Mouse (Mus musculus): ENCODE data around the gene Csk.

Csk gene

DNA sequence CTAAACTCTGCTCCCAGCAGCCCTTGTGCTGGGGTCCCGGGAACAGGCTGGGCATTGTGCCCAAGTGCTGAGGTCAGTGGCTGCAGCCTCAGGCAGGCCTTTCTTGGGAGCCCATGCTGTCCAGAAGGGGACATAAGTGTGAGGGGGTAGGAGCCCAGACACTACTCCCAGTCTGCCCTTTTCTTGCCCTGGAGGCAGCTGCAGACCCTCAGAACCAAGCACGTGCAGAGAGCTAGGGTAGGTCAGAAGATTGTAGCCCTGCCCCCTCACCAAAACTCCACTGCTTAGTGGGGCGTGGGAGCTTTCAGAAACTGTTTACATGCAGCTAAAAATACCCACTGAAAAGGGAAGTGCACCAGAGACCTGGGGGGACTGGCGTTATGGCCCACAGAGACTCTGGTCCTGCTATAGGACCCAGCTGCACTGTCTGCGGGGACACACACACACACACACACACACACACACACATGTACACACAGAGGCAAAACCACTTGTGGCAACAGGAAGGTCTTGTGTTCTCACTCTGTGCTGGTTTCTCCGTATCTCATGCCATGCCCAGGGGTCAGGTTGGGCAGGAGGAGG lies 15.6 kb downstream of the Csk start:
- peak; percentile 36 for DNase-seq (ENCODE audit: low spot score)

DNA sequence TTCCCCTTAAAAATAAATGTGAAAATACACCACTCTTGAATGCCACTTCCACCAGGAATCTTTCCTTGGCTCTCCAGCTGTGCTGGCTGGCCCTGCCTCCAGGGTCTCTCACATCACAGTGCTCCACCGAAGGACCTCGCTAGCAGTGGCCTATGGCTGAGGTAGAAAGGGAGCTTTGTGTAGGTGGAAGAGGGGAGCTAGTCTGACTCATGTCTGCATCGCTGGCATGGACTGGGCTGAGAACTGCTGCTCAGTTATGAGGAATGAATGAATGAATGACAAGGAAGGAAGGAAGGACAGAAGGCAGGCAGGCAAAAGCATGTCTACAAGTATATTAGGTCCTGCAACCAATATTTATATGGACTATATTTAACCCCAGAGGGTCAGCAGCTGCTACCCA lies 16.2 kb downstream of the Csk start:
- DNase-seq (ENCODE audit: low spot score), result no peak

DNA sequence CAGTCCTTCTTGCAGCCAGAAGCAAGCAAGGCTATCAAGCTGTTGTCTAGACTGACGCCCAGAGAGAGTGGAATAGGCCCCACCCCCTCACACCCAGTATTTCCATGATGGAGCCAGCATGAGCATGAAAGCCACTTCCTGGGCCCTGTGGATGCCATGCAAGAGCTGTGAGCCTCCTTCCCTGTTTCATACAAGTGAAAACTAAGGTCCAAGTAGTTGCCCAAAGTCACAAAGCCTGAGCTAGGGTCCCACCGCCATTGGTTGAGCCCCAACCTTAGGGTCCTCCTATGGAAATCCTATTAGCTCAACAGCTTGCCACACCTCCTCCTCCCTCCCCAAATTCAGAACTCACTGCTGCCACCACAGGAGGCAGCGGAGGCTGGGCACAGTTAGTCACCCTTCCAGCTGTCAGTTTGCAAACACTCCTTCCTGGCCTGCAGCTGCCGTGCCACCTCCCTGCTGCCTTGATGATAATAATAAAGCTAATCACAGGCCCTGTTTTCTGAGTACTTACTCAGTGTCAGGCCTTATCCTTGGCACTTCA lies 19.9 kb downstream of the Csk start:
- no peak for DNase-seq (ENCODE audit: low spot score)

DNA sequence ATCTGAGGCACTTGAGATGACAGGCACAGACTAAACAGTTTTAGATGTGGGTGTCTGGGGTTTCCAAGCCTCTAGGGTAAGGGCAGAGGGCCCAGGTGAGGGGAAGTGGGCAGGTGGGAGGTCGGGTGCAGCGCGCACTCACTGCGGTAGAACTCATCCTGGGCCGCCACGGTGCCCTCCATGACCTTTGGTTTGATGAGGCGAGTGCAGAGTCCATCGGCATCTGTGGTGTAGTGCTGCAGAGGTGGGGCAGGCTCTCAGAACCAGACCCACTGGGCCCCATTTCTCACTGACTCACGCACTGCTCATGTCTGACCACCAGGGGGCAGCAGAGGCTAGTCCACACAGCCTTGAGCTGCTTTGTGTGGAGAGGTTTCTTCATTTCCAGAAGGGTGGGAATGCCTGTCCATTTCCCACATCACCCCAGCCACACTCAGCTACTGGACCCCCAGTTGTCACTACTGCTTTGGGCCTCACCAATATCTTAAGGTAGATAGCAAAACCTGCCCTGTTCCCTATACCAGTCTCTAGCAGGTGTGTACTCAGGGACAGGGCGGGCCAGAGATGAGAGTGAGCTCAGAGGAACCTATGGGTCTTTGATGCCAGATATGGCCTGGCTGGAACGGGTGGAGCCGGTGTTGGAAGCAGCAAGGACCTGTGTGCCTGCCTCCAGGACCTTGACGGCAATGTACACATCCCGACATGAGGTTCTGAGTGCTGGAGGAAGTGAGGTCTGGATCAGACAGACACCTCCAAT lies 24.1 kb downstream of the Csk start:
- DNase-seq (ENCODE audit: low spot score), result no peak

DNA sequence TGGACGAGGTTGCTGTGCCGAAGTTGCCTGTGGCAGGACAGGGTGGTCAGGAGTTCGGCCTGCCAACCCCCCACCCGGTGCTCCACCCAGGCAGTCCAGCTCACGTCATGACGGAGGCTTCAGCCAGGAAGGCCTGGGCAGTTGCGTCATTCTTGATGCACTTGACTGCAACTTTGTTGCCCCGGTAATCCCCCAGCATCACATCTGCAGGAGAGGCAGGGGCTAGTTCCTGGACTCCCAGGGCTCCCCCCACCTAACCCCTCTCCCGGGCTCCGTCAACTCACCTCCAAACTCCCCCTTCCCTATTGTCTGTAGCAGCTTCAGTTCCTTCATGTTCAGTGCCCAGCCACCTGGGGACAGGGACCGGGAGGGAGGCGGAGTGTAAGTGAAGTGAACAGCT lies 24.7 kb downstream of the Csk start:
- no peak for DNase-seq (ENCODE audit: low spot score)

DNA sequence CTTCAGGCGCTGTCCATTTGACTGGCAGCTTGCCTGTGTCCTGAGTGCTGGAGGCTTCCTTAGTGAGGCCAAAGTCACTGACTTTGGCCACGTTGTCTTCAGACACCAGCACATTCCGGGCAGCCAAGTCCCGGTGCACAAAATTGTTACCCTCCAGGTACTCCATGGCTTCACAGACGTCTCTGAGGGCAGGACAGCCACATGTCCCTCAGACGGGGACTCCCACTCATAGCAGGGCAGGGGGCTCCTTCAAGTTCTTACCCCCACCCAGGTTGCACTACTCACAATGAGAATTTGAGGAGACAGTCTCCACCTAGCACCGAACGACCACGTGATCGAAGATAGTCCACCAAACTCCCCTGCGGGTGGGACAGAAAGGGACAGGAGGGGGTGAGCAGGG lies 25.5 kb downstream of the Csk start:
- no peak for DNase-seq (ENCODE audit: low spot score)

DNA sequence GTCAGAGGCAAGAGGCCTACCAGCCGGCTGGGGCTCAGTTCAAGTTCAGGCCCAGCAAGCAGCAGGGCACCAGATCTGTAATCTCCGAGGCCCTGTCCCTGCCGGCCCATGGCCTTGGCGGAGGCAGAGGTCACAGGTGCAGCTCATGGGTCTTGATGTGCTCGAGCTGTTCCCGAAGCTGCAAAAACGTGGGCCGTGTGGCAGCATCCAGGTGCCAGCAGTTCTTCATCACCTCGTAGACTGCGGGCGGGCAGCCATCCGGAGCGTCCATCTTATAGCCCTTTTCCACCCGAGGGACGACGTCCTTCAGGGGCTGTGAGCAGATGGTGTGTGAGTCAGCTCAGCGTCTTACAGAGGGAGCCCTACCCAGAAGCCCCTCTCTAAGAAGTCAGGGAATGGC lies 26.2 kb downstream of the Csk start:
- no peak for DNase-seq (ENCODE audit: low spot score)

DNA sequence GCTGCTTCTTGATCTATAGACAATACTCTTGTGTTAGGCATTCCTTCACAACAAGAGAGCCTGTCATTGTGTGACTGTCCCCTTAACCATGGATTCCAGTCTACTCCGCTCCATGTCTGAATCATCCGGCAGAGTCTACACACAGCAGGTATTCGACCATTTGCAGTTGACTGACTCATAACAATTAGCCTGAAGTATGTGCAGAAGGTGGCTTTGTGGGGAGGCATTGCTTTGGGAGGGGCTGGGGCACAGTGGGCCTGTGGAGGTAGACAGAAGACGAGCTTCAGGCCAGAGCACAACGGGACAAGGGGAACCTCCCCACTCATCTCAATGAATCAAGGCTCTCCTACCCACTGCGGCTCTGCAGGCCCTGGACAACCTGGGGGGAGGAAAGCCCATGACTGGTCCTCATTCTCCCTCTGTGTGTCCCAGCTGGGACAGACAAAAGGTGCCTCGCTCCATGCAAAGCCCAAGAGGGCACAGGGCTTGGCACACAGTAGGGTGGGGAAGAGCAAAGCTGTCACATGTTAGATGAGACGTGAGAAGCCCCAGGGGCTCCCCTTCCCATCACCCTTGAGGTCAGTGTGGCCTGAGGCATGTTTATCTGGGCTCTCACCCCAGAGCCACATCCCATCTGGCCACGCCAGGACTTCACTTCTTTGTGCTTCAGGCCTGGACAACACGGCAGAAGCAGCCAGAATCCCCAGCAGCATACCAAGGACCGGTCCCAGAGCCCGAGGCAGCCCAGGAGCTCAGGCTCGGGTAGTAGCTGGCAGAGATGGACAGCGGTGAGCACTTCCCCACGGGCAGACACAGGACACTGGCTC lies 27.5 kb downstream of the Csk start:
- no peak for DNase-seq (ENCODE audit: low spot score)

DNA sequence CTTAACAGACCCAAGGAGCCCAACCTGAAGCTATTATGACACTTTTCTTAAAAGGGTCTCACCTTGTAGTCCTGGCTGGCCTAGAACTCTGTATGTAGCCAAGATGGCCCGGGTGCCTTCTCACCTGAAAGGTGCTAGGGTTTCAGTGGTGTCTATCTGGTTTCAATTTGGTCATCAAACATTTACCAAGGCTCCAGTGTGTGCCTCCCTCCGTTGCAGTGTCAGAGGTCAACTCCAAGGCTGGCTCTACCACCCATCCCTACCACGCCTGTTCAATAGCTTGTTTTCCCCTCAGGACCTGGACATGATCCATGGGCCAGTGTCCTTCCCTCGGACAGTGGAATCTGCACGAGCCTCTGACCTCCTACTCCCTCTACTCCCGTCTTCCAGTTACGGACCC lies 29.1 kb downstream of the Csk start:
- DNase-seq (ENCODE audit: low spot score), result no peak

DNA sequence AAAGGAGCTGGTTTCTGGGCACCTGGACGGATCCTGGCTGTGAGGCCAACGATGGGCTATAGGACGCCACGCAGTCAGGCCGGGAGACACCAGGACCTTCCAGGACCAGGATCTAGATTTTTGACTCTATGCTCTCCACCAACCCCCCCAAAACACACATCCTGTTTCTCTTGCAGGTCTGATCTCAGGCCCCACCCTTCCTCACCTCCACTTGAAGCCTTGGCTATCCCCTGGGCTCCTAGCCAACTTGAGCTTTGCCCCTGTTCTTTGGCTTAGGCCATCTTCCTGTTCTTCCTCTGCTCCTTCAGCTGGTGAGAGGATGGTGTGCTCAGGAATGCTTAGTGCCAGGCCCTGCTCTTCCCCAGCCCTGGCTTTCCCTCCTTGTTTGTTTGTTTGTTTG lies 32.8 kb downstream of the Csk start, which contains the start of gene Lman1l:
Gene Lman1l, minus strand, starts transcription at position 101 of the 400 bp plus-strand sequence.
- DNase-seq (ENCODE audit: low spot score), result no peak

DNA sequence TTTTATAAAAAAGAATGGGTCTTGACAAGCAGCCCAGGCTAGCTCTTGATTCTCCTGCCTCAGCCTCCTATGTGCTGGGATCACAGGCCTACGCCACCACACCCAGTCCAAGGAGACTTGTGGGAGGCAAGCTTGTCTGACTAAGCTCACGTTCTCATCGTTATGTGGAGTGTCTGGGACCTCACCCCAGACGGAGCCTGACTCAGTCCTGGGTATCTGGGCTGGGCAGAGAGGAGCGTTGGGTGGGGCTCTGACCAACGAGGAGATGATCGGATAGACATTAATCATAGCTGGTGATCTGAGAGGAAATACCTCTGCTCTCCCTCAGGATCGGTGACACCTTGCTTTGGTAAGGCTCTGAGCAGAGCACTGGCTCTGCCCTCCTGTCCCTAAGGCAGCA lies 34.6 kb downstream of the Csk start:
- DNase-seq (ENCODE audit: low spot score), result no peak

DNA sequence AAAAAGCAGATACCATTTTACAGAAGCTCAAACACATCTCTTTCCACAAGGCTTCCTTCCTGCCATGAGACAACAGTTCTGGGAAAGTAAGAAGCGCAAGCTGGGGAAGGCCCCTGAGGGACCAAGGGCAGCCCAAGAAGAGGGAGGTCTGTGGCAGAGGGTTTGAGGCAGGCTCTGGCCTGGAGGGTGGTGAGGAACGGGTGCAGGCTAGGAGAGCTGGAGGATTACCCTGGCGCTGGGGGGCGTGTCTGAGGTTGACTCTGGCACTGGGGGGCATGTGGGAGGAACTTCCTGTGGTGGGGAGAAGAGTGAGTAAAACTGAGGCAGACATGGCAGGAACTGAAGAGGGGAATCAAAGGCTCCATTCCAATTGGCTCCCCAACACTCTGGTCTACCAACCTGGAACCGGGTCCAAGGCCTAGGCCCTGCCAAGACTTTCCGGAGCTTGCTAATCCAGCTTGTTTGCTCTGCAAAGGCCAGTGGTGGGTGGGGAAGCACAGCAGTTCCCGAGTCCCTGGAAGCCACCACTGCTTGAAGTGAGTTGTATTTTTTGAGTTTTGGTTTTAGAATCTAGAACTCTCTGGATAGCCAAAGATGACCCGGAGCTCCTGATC lies 35.8 kb downstream of the Csk start:
- DNase-seq (ENCODE audit: low spot score), result no peak

DNA sequence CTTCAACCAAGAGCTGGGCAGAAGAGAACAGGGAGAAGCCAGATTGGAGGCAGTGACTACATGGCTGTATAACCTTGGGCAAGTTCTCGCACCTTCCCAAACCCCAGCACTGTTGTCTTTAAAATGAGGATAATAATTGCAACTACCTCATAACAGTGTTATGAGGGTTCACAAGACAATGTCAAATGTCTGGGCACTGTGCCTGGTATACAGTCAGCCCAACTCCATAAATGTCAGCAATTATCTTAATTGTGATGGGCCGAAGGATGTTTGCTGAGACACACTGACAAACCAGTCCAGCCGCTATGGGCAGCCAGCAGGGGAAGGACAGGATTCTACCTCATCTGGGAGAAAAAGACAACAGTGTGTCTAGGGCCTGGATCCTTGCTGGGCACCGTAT lies 38.6 kb downstream of the Csk start:
- DNase-seq (ENCODE audit: low spot score), result no peak

DNA sequence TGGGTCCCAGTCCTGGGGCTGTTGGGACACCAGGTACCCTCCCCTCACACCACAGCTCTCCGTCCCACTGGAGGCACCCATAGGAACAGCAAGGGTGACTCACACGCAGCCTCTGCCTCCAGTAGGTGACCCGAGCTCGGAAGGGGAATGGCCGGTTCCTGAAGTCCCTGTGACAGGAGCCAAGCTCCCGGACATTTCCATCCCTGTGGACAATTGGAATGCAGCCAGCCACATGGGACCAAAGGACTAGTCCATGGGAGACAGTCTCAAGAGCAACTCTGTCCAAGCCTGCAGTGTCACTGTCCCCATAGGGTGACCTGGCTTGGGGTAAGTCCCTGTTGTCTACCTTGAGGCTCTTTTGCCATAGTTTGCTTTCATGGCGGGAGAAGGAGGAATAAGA lies 39.5 kb downstream of the Csk start:
- DNase-seq (ENCODE audit: low spot score), result no peak

DNA sequence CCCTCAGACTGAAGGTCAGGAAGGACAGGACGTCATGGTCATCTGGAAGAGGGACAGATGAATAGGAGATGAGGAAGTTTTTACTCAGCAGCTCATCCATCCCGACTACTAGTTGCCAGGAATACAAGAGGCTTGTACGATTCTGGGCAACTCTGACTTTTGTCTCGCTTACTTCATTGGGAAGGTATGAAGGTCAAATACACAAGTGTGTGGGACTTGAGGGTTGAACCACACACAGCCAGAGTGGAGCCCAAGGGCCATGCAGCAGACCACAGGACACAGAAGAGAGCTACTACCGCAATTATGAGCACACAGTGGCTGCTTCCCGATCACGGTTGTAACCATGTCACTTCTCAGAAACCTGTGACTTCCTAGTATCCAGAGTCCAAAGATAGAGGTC lies 40.8 kb downstream of the Csk start:
- no peak for DNase-seq (ENCODE audit: low spot score)

DNA sequence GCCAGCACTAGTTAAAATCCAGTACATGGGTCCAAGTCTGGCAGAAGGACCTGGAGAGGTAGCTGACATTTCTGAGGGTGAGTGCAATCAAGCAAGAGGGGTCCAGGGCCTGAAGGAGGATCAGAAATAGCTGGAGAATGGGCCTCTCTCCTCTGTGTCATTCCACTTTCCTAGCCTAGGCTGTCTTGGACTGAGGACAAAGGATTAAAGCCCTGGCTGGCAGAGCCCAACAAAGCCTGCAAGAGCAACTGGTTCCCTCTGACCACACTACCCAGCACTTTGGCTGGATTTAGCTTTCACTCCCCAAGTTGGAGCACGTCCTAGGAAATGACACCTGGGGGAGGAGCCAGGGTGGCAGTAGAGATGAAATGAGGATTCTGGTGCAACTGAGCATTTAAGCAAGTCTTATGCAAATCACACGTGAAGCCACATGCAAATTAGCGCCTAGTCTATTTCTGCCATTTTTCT lies 43.0 kb downstream of the Csk start:
- DNase-seq (ENCODE audit: low spot score), result no peak

DNA sequence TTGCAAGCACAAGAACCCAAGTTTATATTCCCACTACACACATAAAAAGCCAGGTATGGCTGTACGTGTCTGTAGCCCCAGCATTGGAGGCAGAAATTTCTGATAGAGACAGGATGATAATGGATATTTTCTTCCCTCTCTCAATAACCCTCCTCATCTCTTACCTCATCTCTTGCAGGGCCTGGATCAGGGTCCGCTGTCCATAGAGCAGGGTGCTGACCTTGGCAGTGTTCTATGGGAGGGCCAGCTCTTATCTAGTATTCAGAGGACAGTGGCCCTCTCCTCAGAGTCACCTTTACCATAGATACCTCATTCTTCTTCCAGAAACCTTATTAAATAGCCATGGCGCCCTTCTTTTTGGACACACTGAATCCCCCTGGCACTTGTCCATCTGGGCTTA lies 43.6 kb downstream of the Csk start:
- DNase-seq (ENCODE audit: low spot score), result no peak

DNA sequence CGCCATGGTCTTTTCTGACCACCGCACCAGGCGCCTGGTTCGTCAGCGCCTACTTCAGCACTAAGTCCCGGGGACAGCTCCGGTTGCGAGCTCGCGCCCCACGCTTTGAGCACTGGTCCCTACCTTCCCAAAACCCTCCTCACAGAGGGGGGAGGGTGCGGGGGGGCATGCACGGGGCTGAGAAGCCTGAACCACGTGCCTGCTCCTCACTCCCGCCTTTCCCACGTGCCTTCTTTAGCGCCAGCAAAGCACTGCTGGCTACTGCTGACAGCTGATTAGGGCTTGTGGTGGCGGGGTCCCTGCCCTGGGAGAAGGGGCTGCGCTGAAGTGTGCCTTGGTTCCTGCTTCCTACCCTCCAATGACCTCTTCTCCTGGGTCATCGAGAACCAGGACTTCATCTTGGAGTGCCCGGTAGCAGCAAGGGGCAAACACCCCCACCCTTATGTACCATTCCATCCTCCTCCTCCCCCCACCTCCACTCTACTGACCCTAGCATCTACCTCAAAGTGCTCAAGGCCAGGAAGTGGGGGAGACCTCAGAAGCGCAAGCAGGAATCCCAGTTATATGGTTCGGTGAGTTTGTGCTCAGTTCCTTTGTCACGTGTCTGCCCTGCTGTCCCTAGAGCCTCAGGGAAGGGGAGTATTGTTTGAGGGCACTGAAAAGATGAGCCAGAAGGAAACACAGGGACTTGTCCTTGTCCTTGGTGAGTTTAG lies 47.1 kb downstream of the Csk start, which contains the start of gene Cplx3:
Gene Cplx3, minus strand, starts transcription at position 143 of the 713 bp plus-strand sequence.
- peak; percentile 23 for DNase-seq (ENCODE audit: low spot score)

DNA sequence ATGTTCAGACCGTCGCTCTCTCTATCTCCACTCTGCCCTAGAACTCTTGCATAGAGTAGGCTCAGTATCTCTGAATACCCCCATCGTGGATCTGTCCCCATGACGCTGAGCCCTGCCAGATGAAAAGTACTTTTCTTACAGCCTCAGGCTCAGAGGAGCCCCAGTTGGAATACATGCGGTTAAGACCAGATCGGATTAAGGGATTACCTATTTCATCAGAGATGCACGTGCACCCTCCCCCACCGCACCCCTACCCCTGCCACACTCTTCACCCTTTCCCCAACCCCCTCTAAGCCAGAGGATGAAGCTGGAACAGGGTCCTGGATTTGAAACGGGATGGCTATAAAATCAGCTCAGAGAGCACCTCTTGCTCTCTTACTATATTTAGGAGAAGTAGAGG lies 47.9 kb downstream of the Csk start:
- DNase-seq (ENCODE audit: low spot score), result no peak

DNA sequence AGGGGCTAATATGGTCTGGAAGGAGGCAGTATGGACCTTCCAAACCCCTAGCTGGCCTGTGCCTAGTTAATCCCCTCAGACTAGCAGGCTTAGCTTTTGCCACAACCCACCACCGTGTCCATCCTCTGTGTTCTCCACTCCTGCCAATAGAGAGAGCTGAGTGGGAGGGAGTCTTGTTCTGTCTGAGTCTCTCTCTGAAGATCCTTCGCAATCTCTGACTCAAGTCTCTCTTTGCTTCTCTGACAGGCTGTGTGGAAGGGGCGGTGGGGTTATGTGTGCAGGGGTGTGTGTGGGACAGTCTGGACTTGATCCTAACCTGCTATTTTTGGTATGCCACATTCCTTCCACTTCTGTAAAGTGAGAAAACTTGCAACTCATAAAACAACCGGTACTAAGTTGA lies 48.6 kb downstream of the Csk start:
- no peak for DNase-seq (ENCODE audit: low spot score)

DNA sequence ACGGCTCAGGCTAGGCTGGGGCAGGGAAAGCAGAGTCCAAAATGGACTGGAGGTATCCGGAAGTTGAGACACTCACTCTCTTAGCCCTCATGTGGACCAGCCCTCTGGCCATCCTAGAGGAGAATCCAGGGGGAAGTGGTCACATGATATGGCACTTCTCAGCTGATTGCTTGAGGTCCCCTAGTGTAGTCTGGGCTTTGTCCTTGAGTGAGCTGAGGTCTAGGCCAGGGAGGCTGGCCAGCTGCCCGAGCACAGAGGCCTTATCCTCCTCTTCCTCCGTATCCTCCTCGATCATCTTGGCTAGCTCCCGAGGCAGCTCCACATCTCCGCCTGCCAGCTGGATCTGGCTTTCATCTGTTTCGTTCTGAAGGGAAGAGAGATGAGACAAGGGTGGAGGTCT lies 51.3 kb downstream of the Csk start:
- peak; percentile 32 for DNase-seq (ENCODE audit: low spot score)

DNA sequence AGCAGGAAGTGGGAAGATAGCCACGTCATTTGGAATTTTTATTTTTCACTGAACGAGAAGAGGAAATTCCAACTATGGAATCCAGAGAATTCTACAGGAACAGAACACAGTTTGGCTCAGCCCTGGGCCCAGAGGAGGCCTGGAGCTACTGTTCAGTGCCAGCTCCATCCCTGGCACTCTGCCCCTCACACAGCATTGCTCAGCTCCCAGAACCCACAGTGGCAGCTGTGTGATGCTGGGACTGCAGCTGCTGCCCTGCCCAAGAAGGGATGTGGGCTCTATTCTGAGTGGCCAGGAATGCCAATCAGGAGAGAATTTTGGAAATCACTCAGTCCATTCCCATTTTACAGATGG lies 52.1 kb downstream of the Csk start:
- no peak for DNase-seq (ENCODE audit: low spot score)

Data from ovary, adult 18-20 months (tissue).